Mouse (Mus musculus) hindbrain, postnatal 0 days (tissue): ENCODE data around the gene Slc22a14. TPM values are rescaled to one million over a fixed set of nuclear protein-coding genes. Genes with fewer than 3 reads are reported as not detected.
"Not testable (repeated sequence)": the region's sequence is repeated elsewhere in the genome, so short reads cannot be mapped to it uniquely, and the experiment has no call there.

Source experiments
- ATAC-seq: fragments of 200-750 bp; cut with Nextera tagmentation; 2 replicates; pipeline ENCODE4 v1.8.0; 2017; ENCODE audit warnings: mild to moderate bottlenecking, moderate TSS enrichment, moderate library complexity
- DNase-seq: peaks from one replicate; pipeline ENCODE4 v3.0.0-alpha.2; 2015; ENCODE audit warnings: low spot score
- H3K27ac ChIP-seq: fragments of 300-500 bp; sonication (generic); 2 replicates; pipeline ENCODE4 v1.5.1; 2014; ENCODE audit warnings: mild to moderate bottlenecking
- H3K27me3 ChIP-seq: fragments of 300-500 bp; sonication (generic); 2 replicates; pipeline ENCODE4 v1.6.1; 2014; ENCODE audit warnings: low read length, mixed read lengths; ENCODE audit not compliant: insufficient read depth
- H3K36me3 ChIP-seq: fragments of 300-500 bp; sonication (generic); 2 replicates; pipeline ENCODE4 v1.6.1; 2014; ENCODE audit warnings: low read length, mixed read lengths; ENCODE audit not compliant: insufficient read depth
- H3K4me1 ChIP-seq: fragments of 300-500 bp; sonication (generic); 2 replicates; pipeline ENCODE4 v1.6.1; 2014; ENCODE audit warnings: antibody characterized with exemption, low read length, mixed read lengths; ENCODE audit not compliant: insufficient read depth
- H3K4me2 ChIP-seq: fragments of 300-500 bp; sonication (generic); 2 replicates; pipeline ENCODE4 v1.6.1; 2014; ENCODE audit warnings: low read depth, mild to moderate bottlenecking, low read length, moderate library complexity, mixed read lengths
- H3K4me3 ChIP-seq: fragments of 300-500 bp; sonication (generic); 2 replicates; pipeline ENCODE4 v1.5.1; 2014; ENCODE audit warnings: low read length
- H3K9ac ChIP-seq: fragments of 300-500 bp; sonication (generic); replicated peaks from 2 replicates; pipeline ENCODE4 v1.6.1; 2014; ENCODE audit warnings: mild to moderate bottlenecking, low read length, moderate library complexity, mixed read lengths
- H3K9me3 ChIP-seq: fragments of 300-500 bp; sonication (generic); 2 replicates; pipeline ENCODE4 v1.6.1; 2016; ENCODE audit warnings: low read length, mixed read lengths
- CTCF ChIP-seq: IDR thresholded peaks from 2 replicates; pipeline ENCODE4 v1.5.1; 2016; ENCODE audit warnings: antibody characterized with exemption, control low read depth, low read depth
- WGBS: fragments of 180-500 bp; shearing (Covaris S2); extraction: QIAGEN DNeasy Blood & Tissue Kit; methylation state at CpG from one replicate; pipeline ENCODE4 v1.1.7; 2014; 5-methylcytosine and 5-hydroxymethylcytosine counted together
- polyA plus RNA-seq: library from polyadenylated mRNA; unstranded; fragments of >200 nt; fragmentation: Nextera tagmentation; extraction: Ambion mirVana; gene quantifications from 2 replicates; pipeline ENCODE4 v1.2.1, GENCODE M21; 2015
- total RNA-seq: library from RNA; depleted of rRNA; stranded (reverse); fragments of >200 nt; gene quantifications from 2 replicates; pipeline ENCODE4 v1.2.3, GENCODE M21; 2014

Gene Slc22a14
- total and polyA plus RNA-seq, 2 experiments from 2014 or later: not detected

GRCm38 (mm10) chr9:119378231-119378630, 12.9 kb upstream of the Slc22a14 start:
- no peak for ATAC-seq
- no peak for TF ChIP-seq CTCF
- no peak overlapping the region for H3K27ac ChIP-seq
- DNase-seq: no peak
- H3K4me1 ChIP-seq: no peaks in the 10 kb centered on the region
- no peaks in the 10 kb centered on the region for H3K27me3 ChIP-seq
- H3K4me2 ChIP-seq: no peak overlapping the region
- H3K36me3 ChIP-seq: no peaks in the 10 kb centered on the region
- no peaks in the 10 kb centered on the region for H3K9me3 ChIP-seq
- 94% methylated on average over 4 of the region's 4 CpGs for WGBS
- H3K9ac ChIP-seq: no peak overlapping the region
- H3K4me3 ChIP-seq: no peak overlapping the region

GRCm38 (mm10) chr9:119375556-119375955, 10.2 kb upstream of the Slc22a14 start:
- Histone ChIP-seq H3K4me2 (no peak overlapping the region), H3K4me1 (no peaks in the 10 kb centered on the region), H3K27me3 (no peaks in the 10 kb centered on the region), H3K4me3 (no peak overlapping the region), H3K27ac (no peak overlapping the region), H3K36me3 (no peaks in the 10 kb centered on the region), H3K9me3 (no peaks in the 10 kb centered on the region), H3K9ac (no peak overlapping the region)
- DNase-seq: no peak
- no peak for TF ChIP-seq CTCF
- ATAC-seq: no peak
- WGBS: 68% methylated on average over 6 of the region's 6 CpGs

GRCm38 (mm10) chr9:119375008-119375407, 9.7 kb upstream of the Slc22a14 start:
- TF ChIP-seq CTCF: no peak
- WGBS: 77% methylated on average over 3 of the region's 3 CpGs
- no peak for ATAC-seq
- no peak overlapping the region for H3K4me2 ChIP-seq
- H3K36me3 ChIP-seq: no peaks in the 10 kb centered on the region
- no peak for DNase-seq
- no peak overlapping the region for H3K27ac ChIP-seq
- no peaks in the 10 kb centered on the region for H3K9me3 ChIP-seq
- H3K27me3 ChIP-seq: no peaks in the 10 kb centered on the region
- H3K9ac ChIP-seq: no peak overlapping the region
- no peaks in the 10 kb centered on the region for H3K4me1 ChIP-seq
- no peak overlapping the region for H3K4me3 ChIP-seq

GRCm38 (mm10) chr9:119371251-119371650, 5.9 kb upstream of the Slc22a14 start:
- Histone ChIP-seq H3K4me1 (no peaks in the 10 kb centered on the region), H3K27me3 (no peaks in the 10 kb centered on the region), H3K4me2 (no peak overlapping the region), H3K9ac (no peak overlapping the region), H3K27ac (no peak overlapping the region), H3K4me3 (no peak overlapping the region), H3K36me3 (no peaks in the 10 kb centered on the region), H3K9me3 (no peaks in the 10 kb centered on the region)
- ATAC-seq: no peak
- TF ChIP-seq CTCF: no peak
- 76% methylated on average over 4 of the region's 4 CpGs for WGBS
- DNase-seq: no peak

GRCm38 (mm10) chr9:119370770-119371169, 5.4 kb upstream of the Slc22a14 start:
- not testable (repeated sequence) for H3K27ac ChIP-seq, H3K27me3 ChIP-seq, H3K4me2 ChIP-seq, H3K9me3 ChIP-seq, DNase-seq, H3K4me1 ChIP-seq, H3K9ac ChIP-seq, ATAC-seq, H3K36me3 ChIP-seq, H3K4me3 ChIP-seq
- 0 out of 2 replicates have a peak, but pooled peaks have one; percentile 9 for TF ChIP-seq CTCF
- whole genome bisulfite sequencing: 91% methylated on average over 4 of the region's 4 CpGs

- no peak for ATAC-seq
- H3K4me2 ChIP-seq: no peak overlapping the region
- H3K9ac ChIP-seq: no peak overlapping the region
Measured at GRCm38 (mm10) chr9:119368367-119368766, 3.0 kb upstream of the Slc22a14 start.

GRCm38 (mm10) chr9:119363229-119363628, 2.1 kb downstream of the Slc22a14 start:
- Histone ChIP-seq H3K4me1 (no peaks in the 10 kb centered on the region), H3K27me3 (no peaks in the 10 kb centered on the region), H3K36me3 (no peaks in the 10 kb centered on the region), H3K27ac (no peak overlapping the region), H3K4me2 (no peak overlapping the region), H3K9me3 (no peaks in the 10 kb centered on the region), H3K4me3 (no peak overlapping the region), H3K9ac (no peak overlapping the region)
- WGBS: 94% methylated on average over 12 of the region's 12 CpGs
- no peak for TF ChIP-seq CTCF
- DNase-seq (no peak), ATAC-seq (no peak)

More at GRCm38 (mm10) chr9:119368367-119368766, 3.0 kb upstream of the Slc22a14 start:
- no peaks in the 10 kb centered on the region for H3K27me3 ChIP-seq
- no peak overlapping the region for H3K4me3 ChIP-seq
- no peaks in the 10 kb centered on the region for H3K4me1 ChIP-seq
- TF ChIP-seq CTCF: no peak
- H3K9me3 ChIP-seq: no peaks in the 10 kb centered on the region
- DNase-seq: no peak
- no peak overlapping the region for H3K27ac ChIP-seq
- H3K36me3 ChIP-seq: no peaks in the 10 kb centered on the region
- 90% methylated on average over 3 of the region's 3 CpGs for WGBS
